Mouse (Mus musculus) embryo, embryonic 11.5 days (tissue): ENCODE data around the gene Ap1g2.
A peak's percentile ranks its signal among the peaks of the same experiment; 100 is the strongest.

Source experiments
- DNase-seq: peaks from one replicate; pipeline ENCODE4 v3.0.0-alpha.2; 2012; ENCODE audit warnings: low read depth, low spot score

Gene Ap1g2

DNA sequence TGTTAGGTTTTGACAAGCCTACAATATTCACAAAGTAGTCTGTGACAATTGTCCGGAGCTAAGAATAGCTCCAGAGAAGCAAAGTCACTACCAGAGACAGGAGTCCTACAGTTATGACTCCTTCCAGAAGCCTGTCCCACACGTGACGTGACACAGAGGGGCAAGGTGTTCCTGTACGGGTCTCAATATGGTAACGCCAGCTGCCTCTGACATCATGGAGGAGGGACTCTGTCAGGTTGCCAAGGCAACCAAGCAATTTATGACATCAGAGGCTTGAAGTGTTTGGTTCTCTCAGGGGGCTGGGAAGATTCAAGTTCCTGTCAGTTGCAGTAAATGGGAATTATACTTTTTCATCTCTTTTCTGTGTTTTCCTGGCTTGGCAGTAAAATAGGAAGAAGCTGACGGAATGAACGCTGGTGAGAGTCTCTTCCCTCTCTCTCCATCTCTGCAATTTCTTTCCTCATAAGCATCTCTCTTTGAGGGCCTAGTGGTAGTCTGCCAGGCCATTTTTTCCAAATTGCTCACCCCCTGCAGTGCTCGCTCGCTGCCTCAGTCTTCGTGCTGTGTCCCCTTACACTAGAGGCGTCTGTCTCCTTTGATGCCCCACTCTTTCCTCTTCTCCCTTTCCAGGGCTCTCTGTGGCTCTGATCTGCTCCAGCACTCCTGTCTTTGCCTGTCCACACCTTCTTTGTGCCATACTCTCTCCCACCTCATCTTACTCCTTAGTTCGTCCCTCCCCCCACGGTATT lies 17.0 kb downstream of the Ap1g2 start:
- no peak for DNase-seq

- DNase-seq: no peak
These were observed 20.3 kb downstream of the Ap1g2 start for GRCm38 (mm10) chr14:55086009-55086514.

GRCm38 (mm10) chr14:55085324-55086008 lies 20.9 kb downstream of the Ap1g2 start:
- DNase-seq: no peak

DNA sequence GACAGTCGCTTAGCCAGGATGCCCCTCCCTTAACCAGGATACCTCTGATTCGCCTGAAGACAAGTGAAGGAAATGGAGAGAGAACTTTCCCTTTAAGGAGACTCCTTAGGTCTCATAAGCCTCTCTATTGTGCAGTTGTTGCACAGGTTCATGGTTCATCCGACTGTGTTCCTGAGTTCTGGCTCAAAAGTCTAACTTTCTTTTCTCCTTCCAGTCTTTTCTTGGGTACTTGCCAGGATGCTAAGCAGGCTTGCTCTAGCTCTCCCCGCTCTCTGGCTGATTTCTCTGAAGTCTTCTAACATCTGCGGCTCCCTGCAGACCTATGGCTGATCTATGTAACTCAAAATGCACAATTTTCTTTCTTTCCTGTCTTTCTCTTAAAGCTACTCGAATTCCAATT lies 22.9 kb downstream of the Ap1g2 start:
- DNase-seq: no peak

DNA sequence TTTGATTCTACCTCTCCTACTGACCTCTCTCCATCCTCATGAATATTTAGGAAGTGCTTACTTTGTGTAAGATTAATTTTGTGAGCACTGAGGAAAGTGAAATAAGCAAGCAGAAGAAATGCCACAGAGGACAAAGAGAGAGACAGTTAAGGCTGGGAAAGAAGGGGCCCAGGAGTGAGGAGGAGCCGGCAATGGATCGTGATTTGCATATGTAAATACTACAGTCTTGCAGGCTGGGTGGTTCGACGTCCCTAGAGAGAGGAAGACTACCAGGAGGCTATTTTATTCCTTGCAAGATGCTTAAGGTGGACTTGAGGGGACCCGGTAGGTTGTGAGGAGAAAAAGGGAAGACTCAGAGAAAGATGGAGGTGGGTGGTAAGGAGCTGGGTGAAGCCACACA lies 25.3 kb downstream of the Ap1g2 start:
- no peak for DNase-seq

DNA sequence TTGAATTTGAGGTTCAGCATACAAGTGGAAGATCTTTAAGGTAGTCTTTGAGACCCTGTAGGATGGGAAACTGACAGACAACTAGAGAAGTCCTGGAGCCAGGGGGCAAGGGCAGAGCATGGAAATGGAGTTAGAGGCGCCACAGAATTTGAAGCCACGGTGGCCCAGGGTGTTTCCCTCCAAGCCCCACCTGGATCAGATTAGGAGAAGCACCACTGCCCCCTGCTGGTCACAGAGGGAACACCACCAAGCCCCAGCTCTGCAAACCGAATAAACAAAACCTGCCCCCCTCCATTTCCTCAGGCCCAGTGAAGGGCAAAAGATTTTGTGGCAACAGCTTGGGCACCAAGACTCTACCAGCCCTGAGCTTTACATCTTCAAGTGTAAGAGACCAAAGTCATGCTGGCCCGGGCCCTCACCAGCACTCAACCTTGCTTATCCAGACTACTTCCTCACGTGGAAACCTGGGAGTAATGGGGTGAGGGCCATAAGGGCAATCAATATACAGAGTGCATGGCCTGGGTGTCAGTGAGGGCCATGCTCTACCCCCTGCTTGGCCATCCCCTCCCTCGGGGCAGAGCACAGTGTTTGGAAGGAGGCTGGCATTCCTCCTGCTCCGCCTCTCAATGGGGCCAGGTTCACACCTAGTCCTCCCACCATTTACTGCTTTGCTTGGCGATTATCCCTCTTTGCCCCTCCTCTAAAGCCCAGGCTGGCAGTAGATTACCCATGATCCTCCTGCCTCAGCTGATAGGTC lies 27.0 kb downstream of the Ap1g2 start:
- no peak for DNase-seq

DNA sequence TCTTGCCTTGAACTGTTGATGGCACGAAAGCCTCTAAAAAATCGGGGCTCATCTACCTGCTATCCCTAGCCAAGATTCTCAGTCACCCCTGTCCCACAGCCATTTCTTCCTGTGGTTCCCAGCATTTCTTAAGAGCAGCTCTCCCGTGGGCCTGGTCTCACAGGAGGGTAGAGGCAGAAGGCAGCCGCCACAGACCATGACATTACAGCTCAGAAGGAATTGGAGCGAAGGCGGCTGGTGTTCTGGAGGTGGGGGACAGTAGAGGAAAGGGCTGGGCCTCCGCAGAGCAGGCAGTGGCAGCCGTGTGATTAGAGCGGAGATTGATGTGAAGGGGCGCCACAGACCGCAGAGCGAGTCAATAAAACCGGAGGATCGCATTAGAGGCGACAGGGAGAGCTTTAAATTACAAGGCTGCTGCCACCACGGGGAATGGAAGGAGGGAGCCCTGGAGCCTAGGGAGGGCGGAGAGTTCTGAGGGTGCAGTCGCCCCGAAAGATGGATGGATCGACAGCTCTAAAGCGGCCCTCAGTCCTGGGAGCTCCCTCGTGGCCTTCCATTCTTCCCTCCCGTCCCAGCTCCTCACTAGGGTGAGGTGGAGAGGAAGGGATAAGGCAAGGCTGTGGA lies 27.9 kb downstream of the Ap1g2 start:
- no peak for DNase-seq

GRCm38 (mm10) chr14:55077481-55078365 lies 28.7 kb downstream of the Ap1g2 start:
- no peak for DNase-seq

DNA sequence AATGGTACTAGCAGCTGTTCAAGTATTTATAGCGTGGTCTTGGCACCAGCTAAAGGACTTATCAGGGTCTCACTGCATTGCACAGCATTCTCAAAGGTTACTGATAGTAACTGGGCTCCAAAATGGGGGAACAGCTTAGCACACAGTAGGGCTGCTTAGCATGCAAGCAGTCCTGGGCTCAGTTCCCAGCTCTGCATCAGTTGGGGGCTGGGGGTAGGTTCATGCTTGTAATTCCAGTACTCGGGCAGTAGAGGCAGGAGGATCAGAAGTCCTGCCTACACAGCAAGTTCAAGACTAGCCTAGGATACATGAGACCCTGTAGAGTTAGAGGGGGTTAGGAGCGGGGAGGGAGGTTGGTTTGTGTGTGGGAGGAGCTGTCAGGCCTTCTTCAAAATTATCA lies 29.4 kb downstream of the Ap1g2 start:
- no peak for DNase-seq

DNA sequence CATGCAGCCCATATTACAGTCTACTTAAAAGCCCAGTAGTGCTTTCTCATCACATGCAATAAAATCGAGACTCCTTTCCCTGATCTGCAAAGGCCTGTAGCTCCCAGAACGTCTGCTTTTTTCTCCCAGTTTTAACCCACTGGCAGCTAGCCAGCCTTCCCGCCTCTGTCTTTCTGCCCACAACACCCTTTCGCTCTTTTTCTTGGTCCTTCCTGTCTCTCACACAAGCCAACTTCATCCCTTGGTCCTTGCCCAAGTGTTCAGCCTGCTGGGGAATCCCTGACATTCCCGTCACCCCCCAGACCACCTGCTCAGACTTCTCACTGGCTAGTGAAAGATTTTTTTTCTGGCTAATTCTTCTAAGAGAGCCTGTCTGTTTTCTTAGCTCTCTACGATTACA lies 30.2 kb downstream of the Ap1g2 start:
- DNase-seq: no peak

- DNase-seq: no peak
These were observed 32.0 kb downstream of the Ap1g2 start for GRCm38 (mm10) chr14:55074416-55074815.

- no peak for DNase-seq
These were observed 34.6 kb downstream of the Ap1g2 start for GRCm38 (mm10) chr14:55071756-55072155.

DNA sequence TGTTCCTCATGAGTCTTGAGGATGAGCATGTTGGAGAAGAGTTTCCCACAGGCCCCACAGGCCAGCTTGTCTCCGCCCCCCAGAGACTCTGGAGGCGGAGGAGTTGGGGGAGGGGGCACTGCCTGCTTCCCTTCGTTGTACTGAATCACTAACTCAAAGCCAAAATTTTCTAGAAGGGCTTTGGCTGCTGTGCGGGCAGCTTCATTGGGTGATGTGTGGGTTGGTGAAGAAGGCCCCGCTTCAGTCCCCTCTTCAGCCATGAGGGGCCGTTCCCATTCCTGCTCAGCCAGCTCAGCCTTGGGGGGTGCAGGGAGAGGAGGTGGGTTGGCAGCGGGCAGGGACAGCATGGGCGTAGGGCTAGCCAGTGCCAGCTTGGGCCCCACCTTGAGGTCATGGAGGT lies 40.4 kb downstream of the Ap1g2 start:
- DNase-seq: no peak

GRCm38 (mm10) chr14:55065391-55065790 lies 41.0 kb downstream of the Ap1g2 start:
- no peak for DNase-seq

DNA sequence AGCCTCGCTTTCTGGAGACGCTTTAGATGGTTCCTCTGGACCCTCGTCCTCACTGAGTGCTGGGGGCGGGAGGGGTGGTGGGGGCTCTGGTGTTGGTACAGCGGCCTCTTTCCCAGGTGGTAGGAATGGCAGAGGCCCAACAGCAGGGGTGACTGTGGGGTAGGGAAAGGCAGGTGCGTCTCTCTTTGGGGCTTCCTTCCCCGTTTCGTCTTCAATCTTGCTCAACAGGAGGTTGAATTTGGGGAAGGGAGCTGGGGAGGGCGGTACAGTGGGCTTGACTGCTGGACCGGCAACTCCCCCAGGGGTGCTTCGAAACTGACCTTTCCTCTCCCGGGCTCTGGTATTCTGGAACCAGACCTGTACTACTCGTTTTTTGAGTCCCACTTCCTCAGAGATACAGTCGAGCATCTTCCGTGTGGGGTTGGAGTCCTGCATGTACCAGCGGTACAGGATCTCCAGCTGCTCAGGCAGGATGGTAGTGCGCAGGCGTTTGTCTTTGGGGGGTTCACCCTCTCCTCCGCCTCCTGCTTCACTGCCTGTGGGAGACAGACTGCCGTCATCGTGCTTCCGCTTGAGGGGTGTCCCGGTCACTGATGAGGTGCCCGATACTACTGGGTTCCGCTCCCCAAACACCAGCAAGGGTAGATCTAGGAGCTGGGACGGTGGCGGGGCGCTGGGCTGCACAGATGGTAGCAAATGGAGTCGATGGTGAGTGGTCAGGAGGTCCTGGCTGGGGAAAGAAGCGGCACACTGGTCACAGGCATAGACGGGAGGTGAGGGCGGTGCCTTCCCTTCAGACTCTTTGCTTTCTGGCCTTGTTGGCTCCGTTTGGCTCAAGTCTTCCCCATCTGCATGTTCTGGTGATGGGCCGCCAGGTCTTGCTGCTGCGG lies 41.7 kb downstream of the Ap1g2 start:
- no peak for DNase-seq

GRCm38 (mm10) chr14:55063581-55064381 lies 42.6 kb downstream of the Ap1g2 start:
- DNase-seq: no peak

- no peak for DNase-seq
These were observed 43.3 kb downstream of the Ap1g2 start for GRCm38 (mm10) chr14:55063117-55063516.

GRCm38 (mm10) chr14:55062626-55063025 lies 43.8 kb downstream of the Ap1g2 start:
- peak; percentile 14 for DNase-seq

DNA sequence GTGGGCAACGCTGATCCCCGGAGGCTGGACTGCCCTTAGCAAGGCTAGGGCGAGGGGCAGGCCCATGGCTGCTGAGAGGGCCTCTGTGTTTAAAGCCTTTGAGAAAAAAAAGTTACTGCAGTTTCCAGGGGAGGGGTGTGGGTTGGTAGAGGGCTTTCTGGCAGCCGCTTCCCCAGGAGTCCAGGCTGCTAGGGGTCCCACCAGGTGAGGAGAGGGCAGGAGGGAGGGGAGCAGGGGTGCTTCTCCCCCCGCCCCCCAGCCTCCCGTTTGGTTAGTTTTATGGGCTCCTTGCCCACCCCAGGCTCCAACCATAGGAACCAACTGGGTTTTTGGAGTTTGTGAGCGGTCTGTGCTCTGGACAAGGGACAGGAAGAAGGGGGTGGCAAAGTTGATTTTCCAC lies 44.5 kb downstream of the Ap1g2 start:
- no peak for DNase-seq
